Mouse (Mus musculus) thymus, adult 2 months (tissue): Measurements from ENCODE around the gene Pttg1ip. TPM values are rescaled to one million over a fixed set of nuclear protein-coding genes. Genes with fewer than 3 reads are reported as not detected.

ENCODE experiments used
- DNase-seq: peaks from one replicate; pipeline ENCODE4 v3.0.0; 2021
- H3K27ac ChIP-seq: fragments of 200-500 bp; 2 replicates; pipeline ENCODE4 v1.5.1; 2012; ENCODE audit warnings: low read length, control low read depth; ENCODE audit not compliant: control insufficient read depth, insufficient read depth
- H3K27me3 ChIP-seq: fragments of 200-500 bp; 2 replicates; pipeline ENCODE4 v1.6.1; 2012; ENCODE audit warnings: mild to moderate bottlenecking, low read length, moderate library complexity, mixed read lengths; ENCODE audit not compliant: control insufficient read depth, insufficient read depth
- H3K36me3 ChIP-seq: fragments of 200-500 bp; 2 replicates; pipeline ENCODE4 v1.6.1; 2012; ENCODE audit warnings: mild to moderate bottlenecking, low read length, moderate library complexity; ENCODE audit not compliant: control insufficient read depth, insufficient read depth
- H3K4me1 ChIP-seq: fragments of 200-500 bp; replicated peaks from 2 replicates; pipeline ENCODE4 v1.6.1; 2012; ENCODE audit warnings: low read length; ENCODE audit not compliant: control insufficient read depth, insufficient read depth
- H3K4me3 ChIP-seq: fragments of 200-500 bp; 2 replicates; pipeline ENCODE4 v1.5.1; 2012; ENCODE audit warnings: mild to moderate bottlenecking, low read length, control low read depth, moderate library complexity; ENCODE audit not compliant: control insufficient read depth, insufficient read depth
- CTCF ChIP-seq: fragments of 200-500 bp; IDR thresholded peaks from 2 replicates; pipeline ENCODE4 v1.5.1; 2012; ENCODE audit warnings: mild to moderate bottlenecking, control low read depth, low read length, moderate library complexity, borderline replicate concordance; ENCODE audit not compliant: control insufficient read depth, poor library complexity, insufficient read depth; ENCODE audit errors: extremely low read depth
- POLR2A ChIP-seq: fragments of 200-500 bp; IDR thresholded peaks from 2 replicates; pipeline ENCODE4 v1.6.1; 2012; ENCODE audit warnings: mild to moderate bottlenecking, low read length, control low read depth, moderate library complexity; ENCODE audit not compliant: control insufficient read depth, poor library complexity, insufficient read depth; ENCODE audit errors: extremely low read depth
- WGBS: fragments of 180-500 bp; shearing (Covaris S2); methylation state at CpG from one replicate; pipeline ENCODE4 v1.1.7; 2018; 5-methylcytosine and 5-hydroxymethylcytosine counted together
- polyA plus RNA-seq: library from polyadenylated mRNA; depleted of rRNA; stranded (reverse); fragments of >200 nt; gene quantifications from 2 replicates; pipeline ENCODE4 v1.2.3, GENCODE M21; 2012

Gene Pttg1ip
- polyA plus RNA-seq, 1 experiment = 129 TPM

GRCm38 (mm10) chr10:77588036-77588435 lies 6.5 kb downstream of the Pttg1ip start:
- 100% methylated on average over 2 of the region's 2 CpGs for WGBS
- H3K36me3 ChIP-seq = peaks cover 2% of the 10 kb centered on the region; the same call in 1 of the 2 replicates
- peaks cover 11% of the 10 kb centered on the region for H3K4me1 ChIP-seq
- no peak for TF ChIP-seq POLR2A
- TF ChIP-seq CTCF = no peak
- no peaks in the 10 kb centered on the region for H3K27me3 ChIP-seq
- DNase-seq = no peak
- no peak overlapping the region for H3K4me3 ChIP-seq
- no peak overlapping the region for H3K27ac ChIP-seq

GRCm38 (mm10) chr10:77589117-77589516 lies 7.6 kb downstream of the Pttg1ip start:
- H3K36me3 ChIP-seq = peaks cover 13% of the 10 kb centered on the region
- H3K27me3 ChIP-seq = no peaks in the 10 kb centered on the region
- peaks cover 5% of the 10 kb centered on the region for H3K4me1 ChIP-seq
- DNase-seq = no peak
- H3K4me3 ChIP-seq = no peak overlapping the region
- TF ChIP-seq POLR2A (no peak), CTCF (no peak)
- WGBS = 62% methylated on average over 7 of the region's 7 CpGs
- H3K27ac ChIP-seq = no peak overlapping the region; the same call in 1 of the 2 replicates

- 94% methylated on average over 8 of the region's 8 CpGs for WGBS
- Histone ChIP-seq H3K27ac (no peak overlapping the region), H3K36me3 (peaks cover 20% of the 10 kb centered on the region), H3K4me3 (no peak overlapping the region), H3K27me3 (no peaks in the 10 kb centered on the region), H3K4me1 (peaks cover 4% of the 10 kb centered on the region; the same call in 1 of the 2 replicates)
- TF ChIP-seq CTCF = no peak
- no peak for TF ChIP-seq POLR2A
- DNase-seq = no peak
These were observed 8.2 kb downstream of the Pttg1ip start for GRCm38 (mm10) chr10:77589749-77590148.

GRCm38 (mm10) chr10:77590812-77591211 lies 9.3 kb downstream of the Pttg1ip start:
- TF ChIP-seq CTCF (peak; percentile 85), POLR2A (0 out of 2 replicates have a peak, but pooled peaks have one; percentile 14)
- DNase-seq = peak; percentile 76
- WGBS = 51% methylated on average over 6 of the region's 6 CpGs
- Histone ChIP-seq H3K36me3 (peaks cover 27% of the 10 kb centered on the region), H3K4me1 (peaks cover 4% of the 10 kb centered on the region; the same call in 1 of the 2 replicates), H3K27me3 (no peaks in the 10 kb centered on the region), H3K4me3 (no peak overlapping the region), H3K27ac (no peak overlapping the region)

GRCm38 (mm10) chr10:77591546-77591945 lies 10.0 kb downstream of the Pttg1ip start:
- H3K4me1 ChIP-seq = peaks cover 4% of the 10 kb centered on the region; the same call in 1 of the 2 replicates
- no peak overlapping the region for H3K27ac ChIP-seq
- 96% methylated on average over 6 of the region's 6 CpGs for WGBS
- no peak for DNase-seq
- H3K36me3 ChIP-seq = peaks cover 27% of the 10 kb centered on the region
- no peaks in the 10 kb centered on the region for H3K27me3 ChIP-seq
- TF ChIP-seq POLR2A = no peak
- no peak for TF ChIP-seq CTCF
- H3K4me3 ChIP-seq = no peak overlapping the region

GRCm38 (mm10) chr10:77596060-77596459 lies 14.5 kb downstream of the Pttg1ip start:
- 93% methylated on average over 2 of the region's 2 CpGs for WGBS
- Histone ChIP-seq H3K36me3 (peaks cover 42% of the 10 kb centered on the region), H3K4me1 (peaks cover 6% of the 10 kb centered on the region), H3K27me3 (no peaks in the 10 kb centered on the region), H3K4me3 (no peak overlapping the region), H3K27ac (no peak overlapping the region)
- TF ChIP-seq POLR2A (no peak), CTCF (no peak)
- DNase-seq = no peak

GRCm38 (mm10) chr10:77603021-77603420 lies 21.5 kb downstream of the Pttg1ip start:
- H3K27ac ChIP-seq = no peak overlapping the region
- DNase-seq = no peak
- no peaks in the 10 kb centered on the region for H3K27me3 ChIP-seq
- H3K4me3 ChIP-seq = no peak overlapping the region
- TF ChIP-seq POLR2A (no peak), CTCF (no peak)
- 90% methylated on average over 4 of the region's 4 CpGs for WGBS
- H3K36me3 ChIP-seq = peaks cover 2% of the 10 kb centered on the region
- H3K4me1 ChIP-seq = peaks cover 21% of the 10 kb centered on the region
